Mouse (Mus musculus) inflammation-experienced regulatory T-cells, adult 6 months (primary cell): ENCODE data around the gene Sdk2. TPM values are rescaled to one million over a fixed set of nuclear protein-coding genes. Genes with fewer than 3 reads are reported as not detected.
A peak's percentile ranks its signal among the peaks of the same experiment; 100 is the strongest.

Source experiments
- ATAC-seq: one replicate; pipeline ENCODE4 v1.8.0; 2017
- polyA plus RNA-seq, 3 experiments: library from polyadenylated mRNA; unstranded; fragments of 100-300 nt; shearing (Covaris generic); gene quantifications; one replicate each; pipeline ENCODE4 v1.2.1; 2017

Sdk2 gene
- polyA plus RNA-seq, 3 experiments from 2014 or later = 0.08 TPM; not detected in 2

DNA sequence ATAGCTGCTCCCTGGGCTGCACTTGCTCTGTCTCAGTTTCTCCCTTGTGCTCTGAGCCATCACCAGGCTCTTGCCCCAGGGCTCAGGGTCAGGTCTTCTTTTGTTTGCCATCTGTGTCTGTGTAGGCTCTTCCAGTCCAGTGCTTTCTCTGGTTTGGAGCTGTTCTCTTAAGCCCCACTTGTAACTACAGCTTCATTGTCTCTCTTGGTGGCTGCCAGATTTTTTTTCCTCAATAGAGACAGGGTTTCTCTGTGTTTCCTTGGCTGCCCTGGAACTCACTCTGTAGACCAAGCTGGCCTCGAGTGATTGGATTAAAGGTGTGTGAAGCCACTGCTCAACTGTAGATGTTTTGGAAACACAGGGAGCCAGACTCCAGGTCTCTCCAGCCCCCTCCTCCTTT lies 247.8 kb downstream of the Sdk2 start:
- no peak for ATAC-seq

DNA sequence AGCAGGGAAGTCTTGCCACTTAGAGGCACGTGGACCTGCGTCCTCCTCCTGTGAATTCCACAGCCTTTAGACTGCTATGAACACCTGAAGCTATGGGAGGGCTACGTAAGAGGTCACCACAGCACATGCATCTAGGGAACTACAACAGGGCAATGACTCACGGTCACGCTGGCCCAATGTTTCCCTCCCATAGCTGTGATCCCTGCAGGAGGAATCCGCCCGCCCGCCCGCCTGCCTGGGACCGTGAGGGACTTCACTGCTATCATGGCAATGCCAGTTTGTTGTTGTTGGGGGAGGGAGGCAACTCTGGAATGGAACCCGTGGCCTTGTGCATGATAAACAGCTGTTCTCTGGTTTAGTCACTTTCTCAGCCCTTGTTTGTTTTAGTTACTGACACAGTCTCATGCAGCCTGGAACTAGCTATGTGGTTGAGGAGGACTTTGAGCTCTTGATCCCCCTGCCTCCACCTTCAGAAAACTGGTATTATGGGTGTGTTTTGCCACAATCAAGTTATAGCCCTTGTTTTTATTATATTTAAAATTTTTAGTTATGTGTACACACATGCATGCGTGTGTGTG lies 249.8 kb downstream of the Sdk2 start:
- no peak for ATAC-seq

DNA sequence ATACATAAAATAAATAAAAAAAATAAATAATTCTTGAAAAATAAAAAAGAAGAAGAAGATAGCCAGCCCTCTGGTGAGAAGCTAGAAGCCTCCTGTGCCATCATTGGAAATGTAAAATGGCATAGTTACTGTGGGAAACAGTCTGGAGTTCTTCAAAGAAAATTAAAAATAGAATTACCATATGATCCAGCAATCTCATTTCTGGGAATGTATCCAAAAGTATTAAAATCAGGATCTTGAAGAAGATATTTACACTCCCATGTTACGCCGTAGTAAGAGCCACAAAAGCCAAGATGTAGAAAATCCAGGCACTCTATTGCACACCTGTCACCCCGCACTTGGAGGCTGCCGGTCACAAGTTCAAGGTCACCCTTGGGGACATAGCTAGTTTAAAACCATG lies 250.4 kb downstream of the Sdk2 start:
- ATAC-seq = no peak

DNA sequence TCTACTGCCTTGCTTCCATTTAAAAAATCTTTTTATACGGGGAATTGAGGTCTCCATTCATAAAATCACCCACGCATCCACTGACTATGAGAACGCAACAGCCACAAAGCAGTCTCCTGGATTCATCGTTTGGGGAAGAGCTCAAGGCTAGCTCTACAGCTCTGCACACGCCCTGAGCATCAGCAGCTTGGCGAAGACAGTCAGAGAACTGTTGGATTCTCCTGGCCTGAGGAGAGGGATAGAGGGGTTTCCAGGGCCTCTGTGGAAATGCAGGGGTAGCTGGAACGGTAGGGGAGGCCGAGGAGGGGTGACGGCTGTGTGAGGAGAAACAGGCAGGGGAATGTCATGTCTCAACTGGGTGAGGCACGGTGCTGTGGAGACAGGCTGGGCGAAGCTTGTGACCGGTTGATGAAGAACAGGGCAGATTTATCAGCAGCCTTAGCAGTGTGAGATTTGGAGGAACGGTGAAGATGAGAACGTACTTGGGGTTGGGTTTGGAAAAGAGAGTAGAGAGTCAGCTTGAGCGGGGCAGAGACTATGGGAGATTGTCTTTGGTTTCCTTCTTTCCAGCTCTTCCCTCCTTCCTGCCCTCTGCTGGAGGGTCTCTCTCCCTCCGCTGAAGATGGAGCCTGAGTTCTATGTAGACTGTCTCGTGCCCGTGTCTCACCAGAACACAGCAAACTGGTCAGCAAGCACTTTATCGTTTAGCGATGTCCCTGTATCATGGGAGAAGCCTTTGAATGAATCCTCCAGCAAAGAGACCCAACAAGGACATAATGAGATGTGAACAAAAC lies 255.1 kb downstream of the Sdk2 start:
- no peak for ATAC-seq

DNA sequence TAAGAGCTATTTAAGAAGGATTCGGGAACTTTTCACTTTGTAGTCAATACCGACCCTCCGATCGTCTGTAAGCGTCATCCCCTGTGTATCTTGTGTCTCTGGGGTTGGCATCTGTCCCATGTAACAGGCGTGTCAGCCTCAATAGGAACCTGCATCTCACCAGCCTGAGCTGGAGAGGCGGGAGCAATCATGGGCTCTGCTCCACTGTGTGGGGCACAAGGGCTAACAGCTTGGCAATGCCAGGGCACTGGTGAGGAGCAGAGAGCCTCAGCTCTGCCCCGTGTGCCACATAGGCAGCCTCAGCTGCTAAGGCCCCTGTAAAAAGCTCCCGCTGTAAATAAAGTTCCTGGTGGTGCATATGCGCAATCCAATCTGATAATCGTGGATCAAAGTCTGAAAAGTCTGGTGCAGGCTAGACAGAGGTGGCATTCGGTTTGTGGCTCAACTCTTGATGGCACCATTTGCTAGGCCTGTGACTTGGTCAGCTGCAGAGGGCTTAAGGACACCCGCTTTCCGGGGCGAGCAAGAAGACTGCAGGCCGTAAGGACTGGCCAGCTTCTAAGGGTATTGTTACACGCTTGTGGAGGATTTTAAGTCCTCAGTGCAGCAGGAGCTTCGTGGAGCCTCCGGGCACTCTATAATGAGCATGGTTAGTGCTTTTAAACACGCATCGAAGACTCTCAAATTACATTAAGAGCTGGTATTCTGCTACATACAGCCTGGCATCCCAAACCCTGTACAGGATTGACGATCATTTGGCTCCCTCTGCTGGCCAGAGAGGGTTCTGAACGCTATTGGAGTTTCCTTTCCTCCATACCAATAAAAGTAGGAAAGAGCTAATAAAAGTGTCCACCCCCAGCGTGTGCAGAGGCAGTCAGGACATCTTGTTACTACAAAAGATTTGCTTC lies 256.0 kb downstream of the Sdk2 start:
- ATAC-seq = peak; percentile 52

DNA sequence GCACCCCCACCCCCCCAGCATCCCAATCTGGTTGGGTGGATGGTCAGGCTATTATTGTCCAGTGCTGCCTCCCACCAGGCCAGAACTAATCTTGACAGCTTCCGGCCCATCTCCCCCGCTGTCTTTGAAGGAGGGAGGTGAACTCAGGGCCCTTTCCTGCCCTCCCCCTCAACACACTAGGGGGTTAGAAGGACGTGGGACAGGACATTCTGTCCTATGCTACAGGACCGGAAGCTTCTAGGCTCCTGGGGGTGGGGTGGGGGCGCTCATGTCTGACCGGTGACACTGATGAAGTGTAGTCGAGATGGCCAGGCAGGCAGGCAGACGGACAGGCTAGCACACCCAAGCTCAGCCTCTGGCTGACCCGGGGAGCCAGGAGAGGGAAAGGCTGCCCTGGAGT lies 259.8 kb downstream of the Sdk2 start:
- no peak for ATAC-seq

DNA sequence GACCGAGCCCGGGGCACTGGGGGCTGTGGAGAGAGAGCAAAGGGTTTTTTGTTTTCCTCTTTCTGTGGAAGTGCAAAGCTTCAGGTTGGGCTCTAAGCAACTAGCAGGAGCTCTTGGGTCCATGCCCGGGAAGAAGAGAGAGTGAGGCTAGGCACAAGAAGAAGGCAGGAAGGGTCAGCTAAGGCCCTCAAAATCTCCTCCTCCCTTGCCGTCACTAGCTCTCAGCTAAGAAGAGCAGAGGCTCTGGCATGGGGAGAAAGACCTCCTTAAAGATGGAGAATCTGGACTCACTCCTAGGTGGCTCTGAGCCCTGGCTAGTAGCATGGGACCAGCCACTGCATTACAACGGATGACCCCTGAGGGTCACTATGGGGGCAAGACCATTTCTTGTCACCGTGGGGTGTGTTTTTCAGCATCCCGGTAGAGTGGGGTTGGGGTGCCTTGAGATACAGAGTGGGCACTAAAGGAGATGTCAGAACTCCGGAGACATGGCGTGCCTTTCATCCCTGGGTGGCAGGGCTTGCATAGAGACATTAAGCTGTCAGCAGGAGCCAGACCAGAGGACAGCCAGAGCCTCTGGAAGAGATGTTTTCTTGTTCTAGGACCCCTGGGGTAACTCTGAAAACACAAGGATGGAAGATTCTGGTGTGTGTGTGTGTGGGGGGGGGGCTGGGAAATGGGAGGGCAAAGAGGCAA lies 260.3 kb downstream of the Sdk2 start:
- ATAC-seq = no peak

DNA sequence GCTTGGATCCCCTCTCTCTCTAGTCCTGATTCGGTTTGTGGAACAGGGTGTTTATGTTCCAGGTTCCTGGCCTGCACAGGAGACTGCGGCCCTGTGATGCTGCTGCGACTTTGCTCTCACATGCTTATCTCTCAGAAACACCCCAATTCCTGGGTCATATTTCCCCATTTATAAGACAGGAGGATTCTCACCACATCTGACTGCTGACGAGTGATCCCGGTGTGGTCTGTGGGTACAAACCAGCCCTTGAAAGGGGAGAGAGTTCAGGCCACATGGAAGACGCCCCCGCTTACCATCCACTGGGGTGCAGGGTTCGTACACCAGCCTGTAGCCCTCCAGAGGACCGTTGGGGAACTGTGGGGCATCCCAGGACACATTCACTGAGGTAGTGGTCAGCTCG lies 260.9 kb downstream of the Sdk2 start:
- no peak for ATAC-seq

DNA sequence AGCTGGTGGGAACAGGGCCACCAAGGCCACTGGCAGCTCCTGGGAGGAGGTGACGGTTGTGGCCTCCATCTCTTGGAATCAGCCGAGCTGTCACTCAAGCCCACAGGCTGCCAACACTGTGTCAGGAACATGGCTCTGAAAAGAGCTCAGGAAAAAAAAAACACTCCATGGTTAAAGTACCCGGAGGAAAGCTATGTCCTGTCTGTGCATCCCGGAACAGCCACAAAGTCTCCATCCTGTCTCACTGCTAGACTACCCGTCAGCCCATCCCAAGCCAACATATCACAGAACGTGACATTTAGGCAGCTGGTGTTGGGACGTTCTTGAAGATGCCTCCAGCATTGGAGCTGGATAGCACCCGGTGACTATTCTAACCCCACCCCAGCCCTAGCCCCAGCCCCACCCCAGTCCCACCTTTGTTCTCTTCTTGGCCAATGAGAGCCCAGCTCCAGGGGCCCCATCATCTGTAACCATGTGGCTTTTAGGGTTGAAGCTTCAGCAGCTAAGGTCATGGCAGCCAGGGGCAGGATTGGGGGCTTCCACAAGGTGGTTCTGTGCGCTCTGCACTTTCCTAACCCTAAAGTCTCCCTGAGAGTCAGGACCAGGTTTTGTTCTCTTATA lies 263.4 kb downstream of the Sdk2 start:
- peak; percentile 58 for ATAC-seq

DNA sequence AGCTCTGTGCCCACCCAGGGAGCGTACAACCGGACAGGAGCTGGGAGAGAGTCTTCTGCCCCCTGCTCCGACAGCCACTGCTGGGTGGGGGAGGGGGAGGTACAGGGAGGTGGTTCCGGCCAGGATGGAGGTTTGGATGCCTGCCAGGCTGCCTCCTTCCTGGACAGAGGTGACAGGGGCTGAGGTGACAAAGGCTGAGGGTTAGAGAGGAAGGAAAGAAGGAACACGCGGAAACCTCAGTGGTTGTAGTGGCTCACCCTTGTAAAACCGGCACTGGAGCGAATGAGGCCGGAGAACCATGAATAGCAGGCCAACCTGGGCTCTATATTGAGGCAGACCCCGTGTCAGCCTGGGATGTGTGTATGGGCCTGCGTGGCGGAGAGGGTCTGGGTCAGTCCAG lies 264.4 kb downstream of the Sdk2 start:
- no peak for ATAC-seq

DNA sequence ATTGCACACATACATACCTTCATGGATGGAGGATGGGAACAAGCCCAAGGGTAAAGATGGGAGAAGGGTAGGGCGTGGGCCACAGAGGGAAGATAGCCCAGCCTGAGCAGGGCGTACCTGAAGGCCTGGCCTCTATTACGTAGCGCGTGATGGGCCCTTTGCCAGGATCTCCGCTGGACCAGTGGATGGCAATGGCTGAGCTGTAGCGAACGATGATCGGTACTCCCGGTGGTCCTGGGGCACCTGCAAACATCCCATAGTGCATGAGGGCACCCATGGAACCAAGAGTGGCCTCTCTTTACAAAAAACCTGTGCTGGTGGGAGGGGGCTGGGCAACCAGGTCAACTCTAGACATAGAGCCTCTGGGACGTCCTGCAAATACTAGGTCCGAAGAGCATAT lies 266.8 kb downstream of the Sdk2 start:
- ATAC-seq = no peak

DNA sequence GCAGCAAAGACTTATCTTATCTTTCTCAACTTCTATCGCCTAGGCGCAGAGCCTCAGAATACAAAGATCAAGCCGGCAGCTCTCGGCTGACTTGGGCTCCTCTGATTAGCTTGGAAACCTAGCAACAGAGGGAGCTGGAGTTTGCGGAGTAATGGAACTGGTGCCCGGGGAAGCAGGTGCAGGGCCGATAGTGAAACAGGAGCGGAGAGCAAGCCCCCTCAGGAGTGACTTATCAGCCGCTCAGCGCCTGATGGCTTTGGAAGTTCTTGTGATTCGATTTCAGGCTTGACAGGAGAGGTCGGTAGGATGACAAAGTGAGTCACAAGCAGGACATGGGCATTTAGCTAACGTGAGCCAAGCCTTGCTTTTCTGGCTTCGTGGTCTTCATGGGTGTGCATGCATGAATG lies 267.8 kb downstream of the Sdk2 start:
- no peak for ATAC-seq

DNA sequence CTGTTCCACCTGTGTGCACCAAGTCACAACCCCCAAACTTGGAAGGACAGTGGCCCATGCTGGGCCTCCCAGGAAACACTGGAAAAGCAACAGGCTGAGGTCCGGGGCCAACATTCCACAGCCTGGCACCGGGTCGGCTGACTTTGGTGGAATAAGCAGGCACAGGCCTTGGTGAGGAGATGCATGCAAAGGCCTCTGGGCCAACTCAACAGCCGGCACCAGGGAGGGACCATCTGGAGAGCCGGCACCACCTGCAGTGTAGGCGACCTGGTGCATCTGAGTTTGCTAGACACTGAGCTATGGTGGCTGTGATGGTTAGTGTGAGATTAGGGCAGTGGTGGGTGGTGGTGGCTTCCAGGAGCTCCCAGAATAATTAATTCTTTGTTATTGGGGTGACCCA lies 268.8 kb downstream of the Sdk2 start:
- no peak for ATAC-seq

DNA sequence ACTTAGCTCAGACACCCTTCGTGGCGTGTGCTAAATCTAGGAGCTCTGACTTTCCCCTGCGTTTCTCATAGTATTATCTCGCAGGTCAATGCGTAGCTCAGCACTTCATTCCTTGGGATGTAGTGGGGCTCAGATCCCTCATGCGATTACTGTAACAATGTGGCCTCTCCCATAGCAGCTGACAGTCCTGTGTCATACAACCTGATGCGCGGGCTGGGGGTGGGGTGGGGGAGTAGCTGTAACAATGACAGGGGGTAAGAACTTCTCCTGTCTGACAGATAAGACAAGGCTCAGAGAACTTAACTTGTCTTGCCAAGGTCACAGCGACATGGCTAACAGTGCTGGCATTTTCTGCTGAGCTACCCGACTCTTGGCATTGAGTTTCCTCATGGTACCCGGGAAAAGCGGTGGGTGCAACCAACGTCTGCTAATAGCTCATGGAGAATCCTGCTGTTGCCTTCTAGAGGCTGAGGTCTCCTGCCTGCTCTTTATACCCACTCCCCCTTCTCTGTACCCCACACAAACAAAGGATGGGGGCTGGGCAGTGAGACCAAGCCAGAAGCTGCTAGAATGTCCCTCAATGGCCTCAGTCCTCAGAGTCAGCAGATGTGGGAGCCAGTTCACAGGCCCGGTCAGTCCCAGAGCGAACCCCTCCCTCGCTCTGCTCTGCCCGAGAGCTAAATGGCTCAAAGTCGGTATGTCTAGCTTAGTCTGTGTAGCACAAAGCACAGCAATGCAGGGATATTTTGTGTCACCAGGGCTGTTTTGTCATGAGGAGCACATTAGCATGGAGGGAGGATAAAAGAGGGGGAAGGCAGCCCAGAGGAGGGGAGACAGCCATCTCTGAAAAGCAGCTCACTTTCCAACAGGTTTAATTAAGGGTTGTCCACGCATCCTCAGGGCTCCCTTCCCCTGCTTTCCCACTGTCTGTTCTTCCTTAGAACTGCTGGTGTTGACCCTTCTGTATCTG lies 269.5 kb downstream of the Sdk2 start:
- ATAC-seq = no peak

DNA sequence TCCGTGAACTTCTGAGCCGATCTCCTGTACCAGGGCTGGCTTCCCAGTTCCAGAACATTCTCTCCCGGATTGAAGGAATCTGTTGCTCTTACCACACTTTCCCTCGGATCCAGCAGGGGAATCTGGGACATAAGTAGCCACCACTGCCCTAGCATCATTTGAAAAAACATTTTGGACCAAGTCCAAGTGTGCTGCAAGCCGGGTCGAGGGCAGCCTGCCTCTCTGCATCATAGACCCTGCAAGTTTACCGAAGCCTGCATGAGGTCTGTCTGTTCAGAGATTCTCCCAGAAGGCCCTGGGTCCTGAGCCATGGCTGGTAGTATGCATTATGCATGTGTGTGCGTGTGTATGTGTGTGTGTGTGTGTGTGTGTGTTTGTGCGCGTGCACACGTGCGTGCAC lies 271.0 kb downstream of the Sdk2 start:
- no peak for ATAC-seq

DNA sequence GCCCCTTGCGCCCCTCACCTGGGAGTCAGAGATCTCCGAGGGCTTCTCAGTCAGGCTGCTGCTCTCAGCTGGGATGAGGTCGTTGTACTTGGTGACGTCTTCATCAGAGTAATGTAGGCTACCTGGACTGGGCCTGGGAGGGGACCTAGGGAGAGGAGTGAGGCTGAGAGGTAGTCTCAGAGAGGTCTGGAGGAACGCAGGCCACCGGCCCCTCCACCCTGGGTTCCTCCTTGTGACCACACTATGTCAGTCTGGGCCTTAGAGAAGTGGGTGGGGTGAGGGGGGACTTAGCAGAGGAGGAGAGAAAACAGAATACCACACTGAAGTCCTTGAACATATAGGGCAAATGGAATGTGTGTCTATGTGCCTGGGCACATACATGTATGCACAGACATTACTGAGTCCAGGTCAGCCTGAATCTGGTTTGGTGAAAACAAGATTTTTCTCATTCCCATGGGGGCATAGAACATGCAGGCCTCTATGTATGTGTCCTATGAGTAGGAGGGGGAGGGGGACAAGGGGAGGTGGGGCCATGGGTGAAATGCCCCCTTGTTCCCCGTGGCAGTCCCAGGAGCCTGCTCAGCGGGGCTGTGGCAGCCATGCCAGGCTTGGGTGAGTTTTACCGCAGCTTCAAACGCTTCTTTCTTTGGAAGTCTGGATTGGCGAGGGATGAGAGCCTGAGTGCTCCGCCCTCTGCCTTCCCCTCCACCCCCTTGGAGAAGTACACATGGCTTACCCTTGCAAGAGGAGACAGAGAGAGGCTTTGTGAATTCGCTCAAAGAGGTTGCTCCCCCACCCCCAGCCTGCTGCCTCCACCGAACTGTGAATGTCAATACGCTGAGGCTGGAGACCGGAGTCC lies 275.3 kb downstream of the Sdk2 start:
- ATAC-seq = no peak

DNA sequence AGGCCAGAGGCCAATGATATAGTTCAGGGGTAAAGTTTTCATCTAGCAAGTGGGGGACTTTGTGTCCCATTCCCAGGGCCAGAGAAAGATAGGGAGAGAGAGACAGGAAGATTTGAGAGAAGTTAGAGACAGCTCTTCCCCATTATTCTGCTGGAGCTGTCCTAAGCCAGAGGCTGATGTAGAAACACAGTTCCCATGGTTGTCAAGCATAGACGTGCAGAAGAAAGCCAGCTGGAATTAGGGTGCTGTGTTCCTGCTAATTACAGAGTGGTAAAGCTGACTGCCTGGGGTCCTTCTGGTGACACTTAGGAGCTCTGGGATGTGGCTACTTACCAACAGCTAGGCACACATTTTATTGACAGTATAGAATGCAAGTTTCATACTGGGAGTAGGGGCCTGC lies 277.7 kb downstream of the Sdk2 start:
- no peak for ATAC-seq

DNA sequence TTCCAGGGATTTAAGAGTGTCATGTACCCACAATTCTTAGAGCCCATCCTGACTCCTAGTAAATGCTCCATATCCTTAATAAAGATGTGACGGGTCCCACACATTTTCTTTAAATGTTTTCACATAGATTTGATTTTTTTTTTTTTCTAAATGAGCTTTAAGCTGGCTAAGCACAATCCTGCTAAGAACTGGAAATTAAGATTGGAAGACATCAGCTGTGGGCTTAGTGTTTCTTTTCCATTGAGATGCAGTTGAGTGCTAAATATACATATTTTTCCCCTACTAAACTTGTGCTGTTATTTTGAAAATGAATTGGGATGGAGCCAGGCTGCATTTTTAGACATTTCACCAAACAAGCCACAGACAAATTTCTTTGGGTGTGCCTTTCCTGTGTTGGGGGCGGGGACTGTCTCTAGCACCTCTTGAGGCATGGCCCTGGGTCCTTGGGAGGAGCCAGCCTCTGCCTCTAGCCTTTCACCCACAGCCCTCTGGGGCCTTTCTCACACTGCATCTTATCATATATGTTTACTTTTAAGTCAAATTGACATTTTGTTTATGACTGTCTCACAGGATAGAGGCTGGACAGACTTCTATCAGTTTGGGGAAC lies 278.6 kb downstream of the Sdk2 start:
- ATAC-seq = peak; percentile 58

DNA sequence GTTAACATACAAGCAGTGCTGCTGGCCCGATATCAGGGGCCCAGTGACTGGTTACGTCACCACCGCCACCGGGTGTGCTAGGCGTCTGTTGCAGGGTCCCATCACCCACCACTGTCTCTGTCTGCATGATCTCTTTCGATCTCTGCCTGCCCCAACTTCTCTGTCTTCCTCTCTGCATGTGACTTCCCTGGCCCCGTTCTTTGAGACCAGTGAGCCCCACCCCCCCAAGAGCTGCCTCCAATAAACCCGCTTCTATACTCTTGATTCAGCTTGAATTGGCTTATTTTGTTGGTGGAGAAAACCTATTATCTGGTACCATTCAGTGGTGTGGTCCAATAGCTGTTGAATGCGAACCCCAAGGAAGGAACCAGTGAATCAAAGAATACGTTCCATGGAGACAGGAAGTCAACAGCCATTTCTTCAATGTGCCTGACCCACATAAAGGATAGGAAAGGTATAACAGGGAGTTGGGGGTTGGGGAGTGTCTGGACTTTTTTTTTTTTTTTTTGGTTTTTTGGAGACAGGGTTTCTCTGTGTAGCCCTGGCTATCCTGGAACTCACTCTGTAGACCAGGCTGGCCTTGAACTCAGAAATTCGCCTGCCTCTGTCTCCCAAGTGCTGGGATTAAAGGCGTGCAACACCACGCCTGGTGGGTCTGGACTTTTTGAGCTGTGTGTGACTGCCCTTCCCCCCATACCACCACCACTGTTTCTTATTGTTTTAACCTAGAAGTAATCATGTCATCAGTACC lies 279.2 kb downstream of the Sdk2 start:
- ATAC-seq = peak; percentile 73
